Mouse (Mus musculus) frontal cortex, postnatal 25 days (tissue): ENCODE results near the gene Tmem123.

Experiments
- DNase-seq, 2 experiments: peaks; one replicate each; pipeline ENCODE4 v3.0.0; 2022; ENCODE audit warnings: low spot score in 2 of 2

Tmem123 gene

DNA sequence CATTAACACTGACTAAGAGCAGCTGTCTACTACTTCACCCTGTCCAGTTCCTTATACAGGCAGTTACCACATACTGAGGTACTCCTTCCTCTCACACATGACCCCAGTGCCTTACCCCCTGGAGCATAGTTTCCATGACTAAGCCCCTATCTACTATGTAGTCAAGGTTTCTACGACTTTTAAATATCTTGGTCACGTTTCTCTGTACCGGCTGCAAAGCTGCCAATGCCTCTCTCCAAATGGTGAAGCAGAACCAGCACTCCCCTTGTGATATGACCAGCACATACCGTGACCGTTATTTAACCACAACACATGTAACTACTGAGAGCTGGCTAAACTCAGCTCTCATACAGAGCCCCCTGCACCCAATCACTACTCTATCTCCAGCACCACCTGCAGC, 61.1 kb downstream of the Tmem123 start:
- no peak for DNase-seq

GRCm38 (mm10) chr9:7828706-7829105, 64.9 kb downstream of the Tmem123 start:
- no peak for DNase-seq

DNA sequence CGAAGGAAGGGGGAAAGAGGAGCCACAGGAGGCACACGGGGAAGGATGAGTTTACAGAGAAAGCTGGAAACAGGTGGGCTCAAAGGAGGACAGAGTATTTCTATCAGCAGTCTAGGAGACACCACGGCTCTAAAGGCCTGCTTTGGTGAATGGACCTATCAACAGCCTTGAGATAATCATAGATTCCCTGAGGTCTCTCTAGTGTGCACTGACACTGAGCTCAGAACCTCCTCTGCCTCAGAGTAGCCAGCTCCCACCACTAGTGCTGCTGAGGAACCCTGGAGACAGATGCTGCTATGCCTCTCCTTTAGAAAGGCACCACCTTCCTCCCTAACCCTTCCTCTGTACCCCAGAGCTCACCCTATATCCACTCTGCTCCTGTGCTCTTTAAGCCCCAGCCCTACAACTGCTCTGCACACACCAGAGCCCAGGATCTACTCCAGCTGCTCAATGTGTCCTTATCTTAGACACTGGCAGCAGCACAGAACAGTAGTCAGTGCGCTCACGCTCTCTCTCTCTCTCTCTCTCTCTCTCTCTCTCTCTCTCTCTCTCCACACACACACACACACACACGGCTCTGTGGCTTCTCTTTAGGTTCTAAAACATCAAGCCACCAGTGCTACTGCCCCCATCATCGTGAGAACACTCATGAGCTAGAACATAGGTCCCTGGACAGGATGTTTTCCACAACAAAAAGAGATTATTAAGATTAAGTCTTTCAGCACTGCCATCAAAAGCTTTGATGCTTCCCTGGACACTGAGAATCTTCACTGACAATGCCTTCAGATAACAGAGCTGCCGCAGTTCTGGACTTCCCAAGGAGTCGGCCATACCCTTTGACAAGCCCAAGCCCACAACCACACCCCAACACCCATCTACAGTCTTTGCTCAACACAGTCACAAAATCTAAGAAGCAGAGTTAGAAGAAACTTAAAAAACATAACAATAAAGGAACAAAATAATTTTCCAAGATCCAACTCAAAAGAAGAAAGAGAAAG, 66.0 kb downstream of the Tmem123 start:
- no peak for DNase-seq

- no peak for DNase-seq
Measured at GRCm38 (mm10) chr9:7833421-7833820, 69.6 kb downstream of the Tmem123 start.

- no peak for DNase-seq
Measured at GRCm38 (mm10) chr9:7835302-7835701, 71.5 kb downstream of the Tmem123 start.

GRCm38 (mm10) chr9:7836331-7836730, 72.5 kb downstream of the Tmem123 start:
- DNase-seq, result peak; percentile 19 to 24

- peak; percentile 90 to 93 for DNase-seq
Measured at GRCm38 (mm10) chr9:7836905-7837805, 73.3 kb downstream of the Tmem123 start, which contains the start of gene Birc2. Gene Birc2, minus strand, starts transcription at chr9:7837064.

GRCm38 (mm10) chr9:7837806-7838440, 74.1 kb downstream of the Tmem123 start:
- no peak for DNase-seq

DNA sequence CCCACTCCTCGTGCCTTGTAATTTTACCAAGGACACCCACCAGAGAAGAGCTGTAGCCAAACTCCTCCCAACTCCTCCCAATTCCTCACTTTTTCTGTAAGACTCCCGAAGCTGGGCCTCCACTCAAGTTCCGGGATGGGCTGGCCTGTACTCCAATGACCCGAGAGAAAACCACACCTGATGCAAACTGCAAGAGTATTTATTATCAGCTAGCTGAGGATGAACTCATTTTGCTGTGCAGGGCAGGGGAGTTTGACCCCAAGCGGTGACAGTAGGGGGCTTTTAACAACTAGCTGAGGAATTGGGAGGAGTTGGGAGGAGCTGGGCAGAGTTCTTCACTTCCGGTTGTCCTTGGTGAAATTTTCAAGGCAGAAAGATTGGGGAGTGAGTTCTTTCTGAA, 77.4 kb downstream of the Tmem123 start:
- DNase-seq, result no peak
